Mouse (Mus musculus) lung, adult 2 months (tissue): ENCODE results near the gene Wnt5b. TPM values are rescaled to one million over a fixed set of nuclear protein-coding genes. Genes with fewer than 3 reads are reported as not detected.

Experiments used
- DNase-seq: peaks from one replicate; pipeline ENCODE4 v3.0.0; 2022
- H3K4me1 ChIP-seq: fragments of 200-500 bp; 2 replicates; pipeline ENCODE4 v1.6.1; 2011; ENCODE audit warnings: low read length; ENCODE audit not compliant: control insufficient read depth, insufficient read depth
- H3K4me3 ChIP-seq: fragments of 200-500 bp; replicated peaks from 2 replicates; pipeline ENCODE3; 2011; ENCODE audit warnings: low read depth, mild to moderate bottlenecking, control low read depth, low read length; ENCODE audit errors: extremely low read depth
- CTCF ChIP-seq: fragments of 200-500 bp; IDR thresholded peaks from 2 replicates; pipeline ENCODE4 v1.5.1; 2011; ENCODE audit warnings: mild to moderate bottlenecking, low read length, control low read depth; ENCODE audit not compliant: insufficient read depth
- POLR2A ChIP-seq: fragments of 200-500 bp; IDR thresholded peaks from 2 replicates; pipeline ENCODE4 v1.6.1; 2011; ENCODE audit warnings: low read depth, mild to moderate bottlenecking, control low read depth, low read length, borderline replicate concordance; ENCODE audit errors: extremely low read depth
- WGBS: fragments of 180-500 bp; shearing (Covaris S2); methylation state at CpG from one replicate; pipeline ENCODE4 v1.1.7; 2018; 5-methylcytosine and 5-hydroxymethylcytosine counted together
- polyA plus RNA-seq: library from polyadenylated mRNA; depleted of rRNA; stranded (reverse); fragments of >200 nt; gene quantifications from 2 replicates; pipeline ENCODE4 v1.2.3, GENCODE M21; 2012

Wnt5b gene
- polyA plus RNA-seq, 1 experiment, result 3.2 TPM

DNA sequence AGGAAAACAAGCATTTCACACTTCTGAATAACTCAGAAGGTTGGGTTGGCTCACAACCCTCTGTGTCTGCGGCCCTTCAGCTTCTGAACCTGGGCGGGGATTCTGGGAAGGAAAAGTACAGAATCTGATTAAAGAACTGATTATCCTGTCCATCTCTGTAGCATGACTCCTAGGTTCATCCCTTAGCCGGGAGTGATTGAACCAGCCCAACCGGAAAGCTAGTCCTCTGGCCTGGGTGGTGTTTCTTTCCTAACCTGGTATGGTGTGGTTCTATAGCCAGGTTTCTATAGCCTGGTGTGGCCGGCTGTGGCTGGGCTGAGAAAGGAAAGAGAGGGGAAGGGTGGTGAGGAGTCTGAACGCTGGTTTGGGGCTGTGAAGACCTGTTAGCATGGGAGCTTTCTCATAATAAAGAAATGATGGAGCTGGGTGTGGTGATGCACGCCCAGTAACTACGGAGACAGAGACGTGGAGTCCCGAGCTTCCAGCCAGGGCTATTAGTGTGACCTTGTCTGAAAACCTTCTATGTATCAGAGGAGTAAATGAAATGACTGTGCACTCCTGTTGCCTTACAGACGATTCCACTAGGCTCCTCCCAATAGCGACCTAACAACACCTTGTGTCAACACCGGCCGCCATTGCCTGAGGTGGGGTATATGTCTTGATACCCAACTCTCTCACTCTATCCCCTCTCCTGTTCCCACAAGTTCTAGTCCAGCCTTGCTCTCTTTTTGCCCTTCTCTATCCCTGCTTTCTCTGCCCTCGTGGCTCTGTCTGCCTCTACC lies 129.7 kb downstream of the Wnt5b start:
- TF ChIP-seq CTCF (no peak), POLR2A (no peak)
- WGBS, result 75% methylated on average over 15 of the region's 15 CpGs
- Histone ChIP-seq H3K4me1 (peaks cover 12% of the 10 kb centered on the region), H3K4me3 (no peak overlapping the region)
- DNase-seq, result no peak

DNA sequence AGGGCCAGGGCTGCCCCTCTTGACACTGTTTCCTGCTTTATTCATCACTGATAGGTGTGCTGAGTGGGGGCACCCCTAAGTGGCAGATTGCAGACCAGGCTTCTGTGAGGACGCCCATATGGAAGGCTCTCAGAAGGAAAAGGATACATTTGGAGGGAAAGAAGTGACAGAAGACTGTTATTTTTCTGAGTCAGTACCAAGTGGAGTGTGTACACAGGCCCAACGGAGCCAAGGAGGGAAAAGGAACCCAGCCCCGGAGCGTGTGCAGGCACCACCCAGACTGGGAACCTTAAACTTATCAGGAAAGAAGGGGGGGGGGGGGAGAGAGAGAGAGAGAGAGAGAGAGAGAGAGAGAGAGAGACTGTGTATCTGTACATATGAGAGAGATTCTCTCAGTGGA lies 131.6 kb downstream of the Wnt5b start:
- Histone ChIP-seq H3K4me3 (no peak overlapping the region), H3K4me1 (no peaks in the 10 kb centered on the region)
- WGBS, result 59% methylated on average over 4 of the region's 4 CpGs
- no peak for DNase-seq
- TF ChIP-seq POLR2A, result no peak
- TF ChIP-seq CTCF, result no peak

DNA sequence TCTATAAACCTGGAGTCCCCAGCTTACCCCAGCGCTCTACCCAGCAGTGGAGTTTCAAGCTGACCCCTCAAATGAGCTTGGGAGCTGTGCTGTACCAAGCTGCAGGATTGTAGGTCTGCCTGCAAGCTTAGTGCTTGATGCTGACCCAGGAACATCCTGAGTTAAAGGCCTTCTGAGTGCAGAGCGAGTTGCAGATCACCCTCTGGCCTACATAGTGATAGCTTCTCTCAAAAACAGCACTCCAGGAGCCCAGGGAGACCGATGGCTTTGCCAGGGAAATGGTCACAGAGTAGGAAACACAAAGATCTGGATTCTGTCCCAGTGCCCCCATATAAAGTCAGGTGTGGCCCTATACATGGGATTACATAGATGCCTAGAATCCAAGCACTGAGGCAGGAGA lies 132.6 kb downstream of the Wnt5b start:
- Histone ChIP-seq H3K4me1 (no peaks in the 10 kb centered on the region), H3K4me3 (no peak overlapping the region)
- TF ChIP-seq CTCF (no peak), POLR2A (no peak)
- 89% methylated on average over 3 of the region's 3 CpGs for WGBS
- DNase-seq, result no peak

DNA sequence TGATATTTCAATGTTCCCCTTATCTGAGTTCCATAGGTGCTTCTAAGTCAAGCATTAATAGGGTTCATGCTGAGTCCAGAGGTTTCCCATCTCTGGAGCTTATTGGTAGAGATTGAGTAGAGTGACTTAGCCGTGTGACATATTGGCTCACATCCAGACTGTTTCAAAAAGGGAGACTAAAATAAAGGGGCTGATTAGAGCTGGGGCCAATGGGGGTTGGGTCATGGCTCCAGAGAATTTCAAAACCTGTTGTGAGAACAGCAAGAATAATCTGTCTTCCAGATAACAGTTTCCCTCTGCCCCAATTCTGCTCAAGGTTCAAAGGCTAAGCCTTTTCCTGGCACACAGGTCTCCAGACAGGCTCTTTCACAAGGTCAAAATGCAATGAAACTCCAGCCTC lies 134.4 kb downstream of the Wnt5b start:
- no peak for DNase-seq
- Histone ChIP-seq H3K4me3 (no peak overlapping the region), H3K4me1 (no peaks in the 10 kb centered on the region)
- 39% methylated on average over 1 of the region's 1 CpGs for WGBS
- no peak for TF ChIP-seq CTCF

DNA sequence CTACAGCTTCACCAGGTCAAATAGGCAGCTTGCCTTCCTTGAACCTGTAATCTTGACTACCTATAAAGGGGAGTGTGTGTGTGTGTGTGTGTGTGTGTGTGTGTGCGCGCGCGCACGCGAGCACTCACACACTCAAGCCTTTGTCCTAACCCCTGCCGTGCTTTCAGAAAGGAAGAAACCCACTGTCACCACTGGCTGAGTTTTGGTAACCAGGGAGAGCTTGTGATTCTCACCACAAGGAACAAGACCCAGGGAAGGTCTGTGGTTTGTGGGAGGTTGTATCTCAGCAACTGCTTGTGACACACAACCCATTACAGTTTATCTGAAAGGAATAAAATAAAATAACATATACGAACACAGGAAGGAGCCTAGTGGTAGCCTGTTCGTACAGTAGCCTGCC lies 135.6 kb downstream of the Wnt5b start:
- 70% methylated on average over 9 of the region's 9 CpGs for WGBS
- DNase-seq, result no peak
- Histone ChIP-seq H3K4me1 (no peaks in the 10 kb centered on the region), H3K4me3 (no peak overlapping the region)
- TF ChIP-seq CTCF (no peak), POLR2A (no peak)

DNA sequence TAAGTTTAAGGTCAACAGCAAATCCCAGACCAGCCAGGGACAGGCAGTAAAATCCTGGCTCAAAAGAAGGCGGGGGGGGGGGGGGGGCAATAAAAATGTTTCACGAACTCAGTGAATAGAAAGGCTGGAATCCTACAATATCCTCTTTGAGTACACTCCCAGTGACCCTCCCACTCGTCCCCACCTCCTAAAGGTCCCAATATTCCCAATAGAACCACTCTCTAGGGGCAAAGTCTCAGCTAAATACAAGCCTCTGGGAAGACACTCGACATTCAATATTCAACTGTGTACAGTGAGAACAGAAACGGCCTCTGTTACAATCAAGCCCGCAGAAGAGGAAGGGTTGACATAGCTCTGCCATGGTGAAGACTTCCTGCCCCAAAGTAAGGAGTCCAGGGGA lies 136.3 kb downstream of the Wnt5b start:
- Histone ChIP-seq H3K4me3 (no peak overlapping the region), H3K4me1 (no peaks in the 10 kb centered on the region)
- TF ChIP-seq POLR2A, result no peak
- no peak for TF ChIP-seq CTCF
- 42% methylated on average over 6 of the region's 6 CpGs for WGBS
- DNase-seq, result no peak

DNA sequence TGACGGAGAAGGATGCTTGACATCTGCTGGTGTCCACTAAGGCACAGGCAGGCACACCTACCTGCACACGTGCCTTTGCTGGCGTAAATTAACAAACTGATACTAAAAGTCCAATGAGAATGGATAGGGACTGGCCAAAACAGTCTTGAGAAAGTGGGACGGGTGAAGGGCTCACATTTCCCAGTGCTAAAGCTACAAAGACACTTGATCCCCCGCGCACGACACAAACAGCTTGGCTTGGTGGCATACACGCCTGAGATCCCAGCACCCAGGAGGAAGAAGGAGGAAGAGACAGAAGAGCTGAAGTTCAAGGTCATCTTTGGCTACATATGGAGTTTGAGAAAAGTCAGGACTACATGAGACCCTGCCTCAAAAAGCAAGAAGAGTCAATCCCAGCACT lies 137.6 kb downstream of the Wnt5b start:
- 0 out of 2 replicates have a peak, but pooled peaks cover 2% of the 10 kb centered on the region for H3K4me1 ChIP-seq
- TF ChIP-seq CTCF (no peak), POLR2A (no peak)
- WGBS, result 80% methylated on average over 8 of the region's 8 CpGs
- no peak overlapping the region for H3K4me3 ChIP-seq
- no peak for DNase-seq

DNA sequence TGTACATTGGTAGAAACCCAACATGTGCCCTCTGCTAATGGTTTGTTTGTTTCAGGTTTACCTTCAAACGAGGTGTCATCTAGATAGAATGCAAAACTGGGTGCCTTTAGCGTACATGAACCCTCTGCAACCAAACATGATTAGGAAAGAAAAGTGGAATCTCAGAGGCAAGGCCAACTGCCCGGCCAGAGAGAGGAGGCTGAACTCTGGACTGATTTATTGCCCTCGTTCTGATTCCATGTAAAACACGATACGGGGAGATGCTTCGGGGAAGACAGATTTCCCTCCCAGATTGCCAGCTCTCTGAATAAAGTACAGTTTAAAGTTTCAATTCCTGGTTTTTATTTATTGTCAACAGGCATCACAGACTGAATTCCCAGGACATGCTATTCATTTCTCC lies 138.8 kb downstream of the Wnt5b start:
- no peak for DNase-seq
- Histone ChIP-seq H3K4me1 (0 out of 2 replicates have a peak, but pooled peaks cover 2% of the 10 kb centered on the region), H3K4me3 (no peak overlapping the region)
- no peak for TF ChIP-seq POLR2A
- TF ChIP-seq CTCF, result no peak
- WGBS, result 74% methylated on average over 7 of the region's 7 CpGs

DNA sequence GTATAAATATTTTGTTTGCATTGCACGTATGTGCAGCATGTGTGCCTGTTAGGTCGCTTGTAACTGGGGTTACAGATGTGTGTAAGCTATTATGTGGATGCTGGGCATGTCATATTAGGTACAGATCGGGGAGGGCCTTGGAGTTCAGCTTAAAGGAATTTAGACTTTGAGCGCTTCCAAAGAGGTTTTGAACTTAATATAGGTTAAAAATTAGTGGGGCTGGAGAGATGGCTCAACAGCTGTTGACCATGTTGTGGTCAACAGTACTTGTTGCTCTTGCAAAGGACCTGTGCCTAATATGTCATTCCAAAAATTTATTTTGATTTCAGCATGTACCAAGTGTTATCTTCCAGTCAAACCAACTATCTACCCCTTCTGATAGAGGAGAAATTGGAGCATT lies 139.3 kb downstream of the Wnt5b start:
- no peak overlapping the region for H3K4me3 ChIP-seq
- 80% methylated on average over 4 of the region's 4 CpGs for WGBS
- TF ChIP-seq CTCF, result no peak
- TF ChIP-seq POLR2A, result no peak
- 0 out of 2 replicates have a peak, but pooled peaks cover 2% of the 10 kb centered on the region for H3K4me1 ChIP-seq
- DNase-seq, result no peak

DNA sequence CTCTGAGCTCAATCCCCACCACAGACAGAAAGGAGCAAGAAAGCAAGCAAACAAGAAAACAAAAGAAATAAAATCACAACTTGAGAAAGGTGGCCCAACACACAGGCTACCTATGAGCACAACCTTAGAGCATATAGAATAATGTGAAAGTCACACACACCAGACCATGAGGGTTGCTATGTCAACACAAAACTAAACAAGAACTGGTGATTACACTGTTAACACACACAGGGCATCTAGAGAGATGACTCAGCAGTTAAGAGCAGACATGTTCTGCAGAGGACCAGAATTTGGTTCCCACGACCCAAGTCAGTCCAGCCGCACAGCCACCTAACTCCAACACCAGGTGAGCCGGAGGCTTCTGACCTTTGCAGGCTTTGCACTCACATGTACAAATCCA lies 141.2 kb downstream of the Wnt5b start:
- whole genome bisulfite sequencing, result 81% methylated on average over 3 of the region's 3 CpGs
- no peak for TF ChIP-seq CTCF
- no peak for TF ChIP-seq POLR2A
- no peak for DNase-seq

More for the DNA sequence above, 141.2 kb downstream of the Wnt5b start:
- Histone ChIP-seq H3K4me1 (0 out of 2 replicates have a peak, but pooled peaks cover 2% of the 10 kb centered on the region), H3K4me3 (no peak overlapping the region)
